Mouse (Mus musculus) kidney, adult 9 months (tissue): ENCODE results near the gene Pald1.

Experiments
- DNase-seq: peaks from one replicate; pipeline ENCODE4 v3.0.0; 2022

Gene Pald1

GRCm38 (mm10) chr10:61274532-61274931 is 108.8 kb downstream of the Pald1 start:
- no peak for DNase-seq

DNA sequence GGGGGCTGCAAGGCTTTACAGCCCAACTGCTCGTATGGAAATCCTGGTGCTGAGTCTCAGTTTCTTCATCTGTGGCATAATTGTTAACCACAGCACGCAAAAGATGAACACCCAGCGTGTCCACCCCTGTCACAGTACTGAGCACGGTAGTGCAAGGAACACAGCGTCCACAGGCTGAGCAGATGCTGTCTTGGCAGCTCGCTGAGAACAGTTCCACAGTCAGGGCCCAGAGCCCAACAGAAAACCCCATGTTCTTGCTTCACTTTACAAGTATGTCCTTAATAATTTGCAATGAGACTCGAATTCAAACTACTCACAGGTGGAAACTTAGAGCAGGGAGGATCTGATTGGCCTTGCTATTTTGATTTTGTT is 109.5 kb downstream of the Pald1 start:
- no peak for DNase-seq

DNA sequence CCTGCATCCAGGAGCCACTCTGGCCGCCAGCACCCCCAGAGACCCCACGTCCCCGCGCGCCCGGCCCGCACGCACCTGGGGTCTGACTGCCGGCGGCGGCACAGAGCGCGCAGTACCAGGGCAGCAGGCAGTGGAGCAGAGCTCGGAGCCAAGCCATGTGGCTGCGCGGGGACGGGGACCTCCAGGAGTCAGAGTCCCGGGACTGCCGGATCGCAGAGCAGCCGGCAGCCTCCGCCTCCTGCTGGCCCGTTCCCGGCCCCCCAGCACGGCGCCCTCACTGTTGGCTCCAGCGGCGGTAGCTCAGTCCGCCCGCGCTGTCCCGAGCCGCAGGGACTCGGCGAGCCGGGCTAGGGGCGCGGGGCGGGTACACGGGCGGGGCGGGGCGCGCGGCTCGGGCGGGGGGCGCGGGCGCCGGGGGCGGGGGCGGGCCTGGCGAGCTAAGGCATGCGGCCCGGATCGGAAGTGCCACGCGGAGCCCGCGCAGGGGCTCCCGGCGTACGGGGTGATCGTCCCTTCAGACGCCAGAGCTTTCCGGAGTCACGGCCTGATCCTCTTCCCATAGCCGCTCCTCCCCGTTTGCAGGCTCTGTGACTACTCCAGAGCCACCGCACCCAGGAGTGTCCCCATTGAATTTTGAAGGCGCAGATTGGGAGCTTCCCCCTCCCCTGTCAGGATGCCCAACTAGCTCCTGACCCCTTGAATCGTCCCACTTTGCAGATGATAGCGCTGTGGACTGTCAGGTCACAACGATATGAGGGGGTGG is 110.1 kb downstream of the Pald1 start, which contains the start of gene Adamts14:
Adamts14 (minus strand) TSS at position 358 of the 763 bp plus-strand sequence.
- peak; percentile 11 for DNase-seq

- DNase-seq: no peak
These were observed 110.7 kb downstream of the Pald1 start for GRCm38 (mm10) chr10:61272631-61273030.

- DNase-seq: no peak
These were observed 111.2 kb downstream of the Pald1 start for GRCm38 (mm10) chr10:61272089-61272626.
